Mouse (Mus musculus): ENCODE data around the gene Alkbh2.

Alkbh2 gene

GRCm38 (mm10) chr5:114139175-114139574 lies 11.2 kb upstream of the Alkbh2 start:
- peak; percentile 91 to 92 for DNase-seq

- peak in 1 of 2 experiments; percentile 61 for DNase-seq
Observed at GRCm38 (mm10) chr5:114138277-114139164, 10.5 kb upstream of the Alkbh2 start.

GRCm38 (mm10) chr5:114137481-114138276 lies 9.7 kb upstream of the Alkbh2 start:
- DNase-seq, result no peak

GRCm38 (mm10) chr5:114135516-114135915 lies 7.5 kb upstream of the Alkbh2 start:
- DNase-seq, result no peak

- DNase-seq, result peak in 1 of 2 experiments; percentile 74
Observed at GRCm38 (mm10) chr5:114134091-114134534, 6.1 kb upstream of the Alkbh2 start.

- DNase-seq, result no peak
Observed at GRCm38 (mm10) chr5:114132841-114133240, 4.8 kb upstream of the Alkbh2 start.

- peak; percentile 75 to 83 for DNase-seq
Observed at GRCm38 (mm10) chr5:114131521-114131840, 3.5 kb upstream of the Alkbh2 start.

GRCm38 (mm10) chr5:114130698-114131520 lies 2.9 kb upstream of the Alkbh2 start:
- peak; percentile 93 to 96 for DNase-seq

GRCm38 (mm10) chr5:114130211-114130605 lies 2.2 kb upstream of the Alkbh2 start, which contains the start of gene Ung:
Gene Ung, plus strand, starts transcription at chr5:114130386.
- peak in 1 of 2 experiments; percentile 80 for DNase-seq

GRCm38 (mm10) chr5:114129550-114130210 lies 1.7 kb upstream of the Alkbh2 start:
- DNase-seq, result no peak

GRCm38 (mm10) chr5:114126499-114127244 lies 1.3 kb downstream of the Alkbh2 start:
- no peak for DNase-seq

GRCm38 (mm10) chr5:114126008-114126407 lies 2.0 kb downstream of the Alkbh2 start:
- DNase-seq, result no peak

- DNase-seq, result no peak
Observed at GRCm38 (mm10) chr5:114119806-114120205, 8.2 kb downstream of the Alkbh2 start.

GRCm38 (mm10) chr5:114116586-114116985 lies 11.4 kb downstream of the Alkbh2 start:
- DNase-seq, result no peak

- no peak for DNase-seq
Observed at GRCm38 (mm10) chr5:114115030-114115429, 13.0 kb downstream of the Alkbh2 start.

GRCm38 (mm10) chr5:114113334-114113733 lies 14.7 kb downstream of the Alkbh2 start:
- no peak for DNase-seq

- no peak for DNase-seq
Observed at GRCm38 (mm10) chr5:114106391-114106935, 21.6 kb downstream of the Alkbh2 start.

GRCm38 (mm10) chr5:114102807-114103206 lies 25.2 kb downstream of the Alkbh2 start:
- DNase-seq, result no peak

- no peak for DNase-seq
Observed at GRCm38 (mm10) chr5:114101873-114102272, 26.1 kb downstream of the Alkbh2 start.

- DNase-seq, result no peak
Observed at GRCm38 (mm10) chr5:114100390-114101099, 27.5 kb downstream of the Alkbh2 start.
